In the genomic region with DNA sequence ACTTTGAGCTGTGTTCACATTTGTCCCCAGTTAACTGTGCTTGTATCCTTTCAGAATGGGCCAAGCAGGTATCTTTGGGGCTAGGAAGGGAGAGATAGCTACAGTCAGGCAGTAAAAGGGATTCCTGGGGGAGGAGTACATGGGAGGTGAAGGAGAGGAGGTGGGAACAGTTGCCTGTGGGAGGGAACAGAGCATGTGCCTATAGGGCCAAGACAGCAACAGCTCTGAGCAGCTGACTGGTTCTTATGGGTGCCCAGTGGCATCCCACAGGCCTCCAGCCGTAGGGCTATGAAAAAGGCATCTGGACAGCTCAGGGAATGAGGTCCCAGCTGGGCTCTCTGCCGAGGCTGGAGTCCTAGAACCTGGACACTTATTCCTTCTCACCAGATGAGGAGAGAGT, we compare ENCODE assay signal across 26 mouse cellular contexts. TPM values are rescaled to one million over a fixed set of nuclear protein-coding genes. Genes with fewer than 3 reads are reported as not detected.
A peak's percentile ranks its signal among the peaks of the same experiment; 100 is the strongest.
DNase-seq lines count a peak whose midpoint lies in the region; ATAC-seq lines count a peak whose summit lies in the region.
"Had no signal": no experiment of that assay in that cellular context is flagged by ENCODE, and none has a peak within 500 bp of the region (broad histone marks: within the 10 kb centered on the region; RNA-seq: fewer than 3 reads in every experiment).

No protein-coding gene starts in this region.

- no peaks in the 10 kb centered on the region for H3K27me3 ChIP-seq in heart, embryonic 15.5 days
- peaks cover 25% of the 10 kb centered on the region for H3K27me3 ChIP-seq in liver, embryonic 13.5 days
- H3K27me3 ChIP-seq in liver, embryonic 11.5 days (replicated peaks; ENCODE audit: control insufficient read depth, insufficient read depth, low read length): peaks cover 4% of the 10 kb centered on the region
- peaks cover 9% of the 10 kb centered on the region; the same call in 1 of the 2 replicates for H3K27me3 ChIP-seq in forebrain, embryonic 12.5 days
- H3K27me3 ChIP-seq: embryonic facial prominence, embryonic 13.5 days; forebrain, embryonic 13.5 days; intestine, embryonic 15.5 days had no signal

- H3K9me3 ChIP-seq in heart, embryonic 15.5 days (replicated peaks): no peaks in the 10 kb centered on the region
- no peaks in the 10 kb centered on the region for H3K9me3 ChIP-seq in liver, embryonic 13.5 days (replicated peaks)
- no peaks in the 10 kb centered on the region for H3K9me3 ChIP-seq in liver, embryonic 11.5 days (ENCODE audit: control insufficient read depth, low read length)
- H3K9me3 ChIP-seq in forebrain, embryonic 12.5 days: no peaks in the 10 kb centered on the region
- H3K9me3 ChIP-seq: embryonic facial prominence, embryonic 10.5 days; embryonic facial prominence, embryonic 13.5 days; forebrain, embryonic 13.5 days; hindbrain, embryonic 10.5 days; hindbrain, embryonic 13.5 days; intestine, embryonic 15.5 days had no signal

- no peak overlapping the region for H3K4me2 ChIP-seq in heart, embryonic 15.5 days
- no peak overlapping the region for H3K4me2 ChIP-seq in liver, embryonic 13.5 days
- no peak overlapping the region for H3K4me2 ChIP-seq in liver, embryonic 11.5 days
- no peak overlapping the region for H3K4me2 ChIP-seq in forebrain, embryonic 12.5 days
- H3K4me2 ChIP-seq: embryonic facial prominence, embryonic 13.5 days; forebrain, embryonic 13.5 days; hindbrain, embryonic 13.5 days; intestine, embryonic 15.5 days had no signal

- intact Hi-C loops in heart, postnatal 36 days (cut with DNase I): no loop called here

- peaks cover 65% of the 10 kb centered on the region for H3K4me1 ChIP-seq in heart, embryonic 15.5 days (replicated peaks)
- peaks cover 93% of the 10 kb centered on the region for H3K4me1 ChIP-seq in liver, embryonic 13.5 days (replicated peaks)
- peaks cover 49% of the 10 kb centered on the region for H3K4me1 ChIP-seq in liver, embryonic 11.5 days (replicated peaks; ENCODE audit: control insufficient read depth, insufficient read depth, low read length)
- H3K4me1 ChIP-seq in forebrain, embryonic 12.5 days: peaks cover 12% of the 10 kb centered on the region

- H3K36me3 ChIP-seq in heart, embryonic 15.5 days: no peaks in the 10 kb centered on the region
- no peaks in the 10 kb centered on the region for H3K36me3 ChIP-seq in liver, embryonic 13.5 days
- no peaks in the 10 kb centered on the region for H3K36me3 ChIP-seq in liver, embryonic 11.5 days (ENCODE audit: control insufficient read depth, insufficient read depth, low read length)
- H3K36me3 ChIP-seq in forebrain, embryonic 12.5 days (replicated peaks): no peaks in the 10 kb centered on the region
- H3K36me3 ChIP-seq: embryonic facial prominence, embryonic 10.5 days; embryonic facial prominence, embryonic 13.5 days; hindbrain, embryonic 10.5 days; hindbrain, embryonic 13.5 days; intestine, embryonic 15.5 days had no signal

- no peak for ATAC-seq in heart, embryonic 15.5 days (replicated peaks; ENCODE audit: insufficient number of reproducible peaks, insufficient read depth, low FRiP score, low read depth)
- no peak for ATAC-seq in liver, embryonic 13.5 days (ENCODE audit: low read depth)
- ATAC-seq in liver, embryonic 11.5 days (replicated peaks; ENCODE audit: low FRiP score): no peak
- ATAC-seq in forebrain, embryonic 12.5 days (ENCODE audit: low FRiP score): no peak
- ATAC-seq: CD4-positive, CD25-positive, alpha-beta regulatory T cell, adult 4 months; forebrain, embryonic 13.5 days; forebrain, embryonic 16.5 days; hindbrain, embryonic 16.5 days; intestine, embryonic 15.5 days had no signal

- 32% methylated on average over 2 of the region's 2 CpGs for WGBS in heart, embryonic 15.5 days
- WGBS in liver, embryonic 13.5 days (ENCODE audit: insufficient replicate concordance): 60% methylated on average over 2 of the region's 2 CpGs
- WGBS in liver, embryonic 11.5 days: 65% methylated on average over 2 of the region's 2 CpGs
- 65% methylated on average over 2 of the region's 2 CpGs for WGBS in forebrain, embryonic 12.5 days

- peak overlapping the region; percentile 37 for H3K27ac ChIP-seq in heart, embryonic 15.5 days
- peak overlapping the region; percentile 11; the same call in 1 of the 2 replicates for H3K27ac ChIP-seq in liver, embryonic 13.5 days
- H3K27ac ChIP-seq in liver, embryonic 11.5 days (ENCODE audit: low read depth, low read length): no peak overlapping the region
- no peak overlapping the region for H3K27ac ChIP-seq in forebrain, embryonic 12.5 days
- H3K27ac ChIP-seq: embryonic facial prominence, embryonic 10.5 days; embryonic facial prominence, embryonic 13.5 days; forebrain, embryonic 13.5 days; hindbrain, embryonic 10.5 days; hindbrain, embryonic 13.5 days; intestine, embryonic 15.5 days had no signal

- DNase-seq in heart, adult 11 months: peak; percentile 80
- DNase-seq in heart, adult 18-20 months: no peak
- no peak for DNase-seq in heart, postnatal 36 days
- no peak for DNase-seq in liver, embryonic 13.5 days
- DNase-seq in liver, embryonic 11.5 days (ENCODE audit: low spot score): no peak
- DNase-seq: adrenal gland, adult 2 months; adrenal gland, postnatal 14 days; cerebellum, adult 11-12 months; cerebellum, adult 8-10 months; cerebellum, postnatal 10 days; embryo, embryonic 11 days; gastrocnemius, postnatal 14 days; kidney, adult 11 months; kidney, adult 8-10 months had no signal

- no peak overlapping the region for H3K9ac ChIP-seq in heart, embryonic 15.5 days
- H3K9ac ChIP-seq in liver, embryonic 13.5 days: peak overlapping the region; percentile 22; the same call in 1 of the 2 replicates
- H3K9ac ChIP-seq in liver, embryonic 11.5 days (ENCODE audit: low read depth, low read length): no peak overlapping the region
- no peak overlapping the region for H3K9ac ChIP-seq in forebrain, embryonic 12.5 days
- H3K9ac ChIP-seq: embryonic facial prominence, embryonic 13.5 days; forebrain, embryonic 13.5 days; hindbrain, embryonic 13.5 days; intestine, embryonic 15.5 days had no signal

- H3K4me3 ChIP-seq in heart, embryonic 15.5 days: no peak overlapping the region
- no peak overlapping the region for H3K4me3 ChIP-seq in liver, embryonic 13.5 days (replicated peaks)
- H3K4me3 ChIP-seq in liver, embryonic 11.5 days (ENCODE audit: low read depth, low read length): no peak overlapping the region
- no peak overlapping the region for H3K4me3 ChIP-seq in forebrain, embryonic 12.5 days (replicated peaks)
- H3K4me3 ChIP-seq: embryonic facial prominence, embryonic 10.5 days; embryonic facial prominence, embryonic 13.5 days; erythroblast, embryonic 14.5 days; forebrain, embryonic 13.5 days; hindbrain, embryonic 10.5 days; hindbrain, embryonic 13.5 days; intestine, embryonic 15.5 days had no signal

RNA-seq across cellular contexts. Expression of a gene that starts 21.0 kb away (rescaled TPM):
- 10 to 100 TPM; 85.9 to 89.3 TPM for total RNA-seq in heart, adult 18-20 months (2021)
- polyA plus RNA-seq in heart, embryonic 15.5 days (2015; fragmentation: Nextera tagmentation; extraction: Ambion mirVana): 23.2 and 23.7 TPM in 2 replicates
- 10 to 100 TPM; 75.5 to 90.6 TPM for total RNA-seq in heart, postnatal 36 days (2021)
- polyA plus RNA-seq in liver, embryonic 13.5 days (2015; fragmentation: Nextera tagmentation; extraction: Ambion mirVana): 21.9 and 25.3 TPM in 2 replicates
- polyA plus RNA-seq in liver, embryonic 11.5 days (2014; fragmentation: Nextera tagmentation; extraction: Ambion mirVana): 19.3 TPM in 2 replicates
- polyA plus RNA-seq in forebrain, embryonic 12.5 days (2016; fragmentation: Nextera tagmentation; extraction: Ambion mirVana): 44.2 and 46.6 TPM in 2 replicates

RNA-seq across cellular contexts. Expression of a gene that starts 31.6 kb away (rescaled TPM):
- total RNA-seq in heart, adult 18-20 months (2021): 10 to 100 TPM; 14.0 to 14.2 TPM
- 18.2 and 20.4 TPM in 2 replicates for polyA plus RNA-seq in heart, embryonic 15.5 days (2015; fragmentation: Nextera tagmentation; extraction: Ambion mirVana)
- total RNA-seq in heart, postnatal 36 days (2021): 10 to 100 TPM; 10.3 to 14.2 TPM
- polyA plus RNA-seq in liver, embryonic 13.5 days (2015; fragmentation: Nextera tagmentation; extraction: Ambion mirVana): 15.5 and 16.7 TPM in 2 replicates
- 29.1 and 30.0 TPM in 2 replicates for polyA plus RNA-seq in liver, embryonic 11.5 days (2014; fragmentation: Nextera tagmentation; extraction: Ambion mirVana)
- 25.3 TPM in 2 replicates for polyA plus RNA-seq in forebrain, embryonic 12.5 days (2016; fragmentation: Nextera tagmentation; extraction: Ambion mirVana)

Comparison
In these comparisons a context has a peak if more than half of its experiments do, and no peak if none do; other contexts are left out.
1. H3K27ac ChIP-seq: peak in heart, embryonic 15.5 days (single experiment) and liver, embryonic 13.5 days (single experiment); none in liver, embryonic 11.5 days (single experiment) and forebrain, embryonic 12.5 days (single experiment).